Mouse (Mus musculus): ENCODE measurements around the gene Ccdc175.

Ccdc175 gene

GRCm38 (mm10) chr12:72184929-72185328 lies at the start of gene Ccdc175:
Gene Ccdc175 (minus strand): TSS chr12:72185029.
- DNase-seq (ENCODE audit: low read depth), result no peak

DNA sequence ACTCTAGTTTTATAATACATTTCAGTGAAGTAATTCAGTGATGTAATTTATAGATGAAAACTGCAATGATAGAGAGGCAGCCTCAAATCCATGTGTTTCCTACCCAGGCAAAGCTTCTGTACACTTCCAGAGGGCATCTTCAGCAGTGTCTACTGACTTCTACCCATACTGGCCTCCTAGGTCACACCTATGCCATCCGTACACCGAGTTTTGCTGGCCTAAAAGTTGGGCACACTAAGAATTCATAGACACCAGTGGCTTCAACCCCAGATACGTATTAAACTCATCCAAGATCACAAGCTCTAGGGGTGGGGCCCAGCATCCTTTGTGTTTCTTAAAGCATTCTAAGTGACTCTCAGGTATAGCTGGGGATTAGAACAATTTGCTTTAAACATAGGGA lies 49.3 kb upstream of the Ccdc175 start:
- DNase-seq (ENCODE audit: low read depth), result no peak

- DNase-seq (ENCODE audit: low read depth), result no peak
Measured at GRCm38 (mm10) chr12:72232826-72233790, 48.3 kb upstream of the Ccdc175 start.

- no peak for DNase-seq (ENCODE audit: low read depth)
Measured at GRCm38 (mm10) chr12:72232176-72232575, 47.3 kb upstream of the Ccdc175 start.

DNA sequence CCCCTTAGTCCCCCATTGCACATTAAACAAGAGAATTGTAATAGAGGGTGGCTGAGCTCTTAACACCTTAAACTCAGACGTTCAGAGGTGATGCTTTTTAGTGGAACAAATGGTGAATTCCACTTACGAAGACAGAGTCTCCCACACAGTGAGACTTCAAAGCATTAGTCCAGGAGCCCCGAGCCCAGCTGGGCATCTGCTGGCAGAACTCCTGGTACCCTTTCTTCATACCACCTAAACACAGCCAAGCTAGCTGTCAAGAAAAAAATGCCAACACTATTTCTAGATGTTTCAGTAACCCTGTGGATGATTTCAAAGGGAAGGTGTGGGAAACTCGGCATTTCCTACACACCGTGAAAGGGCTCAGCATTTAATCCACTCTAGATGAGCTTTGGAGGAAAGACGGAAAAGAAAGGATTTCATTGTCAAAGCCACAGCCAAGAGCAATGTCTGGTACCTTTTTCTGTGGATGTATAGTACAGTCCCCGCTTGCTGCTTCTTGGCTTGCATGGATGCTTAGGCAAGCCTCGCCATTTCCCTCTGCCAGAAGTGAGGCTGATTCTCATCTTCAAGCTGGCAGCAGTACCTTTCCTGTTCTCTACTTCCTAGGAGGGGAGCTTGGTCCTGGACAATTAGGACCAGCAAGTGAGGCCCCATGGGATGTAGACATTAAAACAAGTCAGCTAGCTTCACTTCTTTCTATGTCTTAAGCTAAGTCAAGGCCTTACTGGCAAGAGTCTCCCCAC lies 44.8 kb upstream of the Ccdc175 start:
- no peak for DNase-seq (ENCODE audit: low read depth)

DNA sequence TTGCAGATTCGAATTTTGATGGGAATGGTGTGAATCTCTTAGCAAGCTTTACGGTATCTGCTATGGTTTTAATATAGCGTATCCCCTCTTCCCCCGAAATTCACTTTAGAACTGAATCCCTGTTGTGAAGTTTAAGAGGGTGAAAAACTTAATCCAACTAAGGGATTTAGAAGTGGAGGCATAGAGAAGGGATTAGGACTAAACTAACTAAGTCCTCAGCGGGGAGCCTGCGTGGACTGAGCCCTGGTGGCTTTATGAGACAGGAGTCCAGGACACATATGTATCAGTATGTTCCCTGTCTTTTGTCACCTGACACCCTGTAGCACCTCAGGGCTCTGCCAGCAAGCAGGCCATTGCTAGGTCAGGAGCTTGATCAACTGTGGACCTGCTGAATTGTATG lies 42.9 kb upstream of the Ccdc175 start:
- no peak for DNase-seq (ENCODE audit: low read depth)

GRCm38 (mm10) chr12:72225371-72225770 lies 40.5 kb upstream of the Ccdc175 start:
- DNase-seq (ENCODE audit: low read depth), result no peak

DNA sequence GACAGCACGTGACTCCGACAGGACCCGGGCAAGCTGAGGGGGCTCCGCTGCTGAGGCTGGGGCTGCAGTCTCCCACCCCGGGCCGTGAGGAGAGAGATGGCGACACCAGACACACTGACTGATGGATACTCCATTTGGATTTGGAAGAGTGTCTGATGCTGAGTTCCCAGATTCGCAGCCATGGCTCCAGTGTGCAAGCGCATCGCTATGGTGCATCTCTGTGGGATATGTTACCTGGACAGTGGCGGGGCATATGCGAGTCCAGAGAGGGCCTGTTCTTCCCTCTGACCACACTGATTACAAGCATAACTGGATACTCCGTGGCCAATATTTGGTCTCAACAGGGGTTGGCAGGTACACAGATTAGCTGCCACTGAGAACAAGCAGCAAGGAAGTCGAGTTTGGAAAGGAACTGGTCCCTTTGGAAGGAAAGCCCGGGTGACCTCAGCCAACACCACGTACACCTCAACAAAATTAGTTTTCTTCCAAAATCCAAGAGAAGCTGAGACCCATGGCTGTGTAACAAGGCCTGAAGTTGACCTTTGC lies 38.8 kb upstream of the Ccdc175 start:
- DNase-seq (ENCODE audit: low read depth), result no peak

DNA sequence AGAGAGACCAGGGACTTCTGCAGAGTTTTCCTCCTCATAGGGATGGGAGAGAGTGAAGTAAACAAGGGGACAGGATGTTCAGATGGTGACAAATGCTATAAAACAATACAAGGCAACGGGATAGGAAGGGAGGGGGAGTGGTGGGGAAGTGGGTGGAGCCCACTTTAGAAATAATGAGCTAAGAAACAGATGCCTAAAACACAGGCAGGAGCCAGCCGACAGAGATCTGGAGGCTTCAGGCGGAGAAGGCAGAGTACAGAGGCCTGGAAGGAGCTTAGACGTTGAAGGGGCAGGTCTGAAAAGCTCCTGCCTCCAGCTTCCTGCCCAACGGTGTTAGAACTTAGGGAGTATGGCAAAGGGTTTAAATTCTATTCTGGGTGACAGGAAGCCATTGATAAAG lies 28.7 kb upstream of the Ccdc175 start:
- DNase-seq (ENCODE audit: low read depth), result no peak

DNA sequence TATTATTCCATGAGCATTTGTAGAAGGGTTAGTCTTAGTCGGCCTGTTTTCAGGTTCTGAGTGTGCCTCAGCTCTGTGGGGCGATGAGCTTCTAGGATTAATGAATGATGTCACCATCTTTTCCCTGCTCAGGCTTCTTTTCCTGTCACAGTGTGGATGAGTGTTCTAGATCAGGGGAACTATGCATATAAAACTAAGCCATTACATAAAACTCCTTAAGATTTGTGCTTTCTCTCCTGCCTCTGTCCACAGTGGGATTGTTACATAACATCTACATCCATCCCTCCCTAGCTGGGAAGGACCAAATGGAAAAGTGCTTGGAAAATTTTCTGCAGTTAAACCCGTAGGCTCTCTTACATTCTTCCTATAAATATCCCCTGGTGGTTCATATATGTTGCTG lies 16.0 kb upstream of the Ccdc175 start:
- no peak for DNase-seq (ENCODE audit: low read depth)

DNA sequence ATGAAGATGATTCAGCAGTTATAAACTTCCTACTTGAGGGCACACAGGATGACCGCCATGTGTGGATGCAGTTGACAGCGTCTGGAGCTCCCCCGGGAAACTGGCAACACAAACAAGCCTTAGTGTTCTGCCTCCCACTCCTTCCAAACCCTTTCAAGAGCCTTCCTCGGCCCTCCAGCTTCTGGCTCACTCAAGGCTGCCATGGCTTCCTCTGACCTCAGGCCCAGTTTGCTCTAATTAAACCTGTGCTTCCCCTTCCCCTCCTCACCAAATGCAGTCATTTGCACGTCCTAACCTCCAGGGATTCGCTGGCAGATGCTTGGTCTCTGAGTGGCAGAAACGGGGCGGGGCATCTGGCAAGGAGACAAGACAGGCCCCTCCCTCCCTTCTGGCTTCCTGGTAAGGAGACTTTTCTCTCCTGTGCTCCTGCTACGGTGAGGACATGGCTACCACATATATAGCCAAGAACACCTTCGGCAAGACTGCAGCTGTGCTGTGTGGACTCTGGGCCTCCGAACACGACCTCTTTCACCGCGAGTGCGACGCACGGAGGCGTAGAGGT lies 13.2 kb upstream of the Ccdc175 start:
- DNase-seq (ENCODE audit: low read depth), result no peak

DNA sequence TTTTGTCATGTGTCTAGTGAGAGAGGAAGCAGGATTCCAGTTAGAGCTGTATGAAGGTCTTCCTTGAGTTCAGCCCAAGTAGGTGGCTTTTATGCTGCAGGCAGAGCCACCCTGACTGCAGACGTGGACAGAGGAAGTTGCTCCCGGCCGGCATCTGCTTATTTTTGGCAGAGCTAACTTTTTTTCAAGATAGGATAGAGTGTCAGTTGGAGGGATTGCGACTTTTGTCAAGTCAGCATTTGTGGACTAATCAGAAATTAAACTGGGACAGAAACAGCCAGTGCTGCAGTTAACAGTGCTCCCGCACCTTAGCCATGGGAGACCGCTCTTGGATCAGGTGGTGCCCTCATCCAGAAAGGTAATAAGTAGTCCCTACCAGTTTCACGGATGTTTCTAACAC lies 12.6 kb upstream of the Ccdc175 start:
- no peak for DNase-seq (ENCODE audit: low read depth)

GRCm38 (mm10) chr12:72179561-72179960 lies 5.3 kb downstream of the Ccdc175 start:
- no peak for DNase-seq (ENCODE audit: low read depth)

GRCm38 (mm10) chr12:72178322-72178721 lies 6.5 kb downstream of the Ccdc175 start:
- no peak for DNase-seq (ENCODE audit: low read depth)

GRCm38 (mm10) chr12:72158421-72158820 lies 26.4 kb downstream of the Ccdc175 start:
- DNase-seq (ENCODE audit: low read depth), result no peak

DNA sequence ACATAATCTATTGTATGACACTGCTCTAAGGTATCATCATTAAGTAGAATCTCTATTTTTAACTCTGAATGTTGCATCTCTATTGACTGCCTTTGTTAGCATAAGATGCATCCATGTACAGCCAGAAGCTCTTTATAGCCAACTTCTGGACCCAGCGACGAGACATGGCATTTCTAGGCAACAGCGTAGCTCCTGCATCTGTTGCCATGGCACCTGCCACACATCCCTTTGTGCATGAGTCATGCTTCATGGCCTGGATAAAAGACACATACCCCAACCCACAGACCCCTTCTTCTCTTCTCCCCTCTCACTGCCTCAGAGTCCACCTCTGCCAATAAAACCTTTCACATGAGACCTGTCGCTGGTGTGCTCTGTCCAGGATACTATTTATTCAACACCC lies 34.0 kb downstream of the Ccdc175 start:
- DNase-seq (ENCODE audit: low read depth), result no peak

- no peak for DNase-seq (ENCODE audit: low read depth)
Measured at GRCm38 (mm10) chr12:72129203-72129602, 55.6 kb downstream of the Ccdc175 start.

- DNase-seq (ENCODE audit: low read depth), result no peak
Measured at GRCm38 (mm10) chr12:72115686-72116345, 69.0 kb downstream of the Ccdc175 start.

DNA sequence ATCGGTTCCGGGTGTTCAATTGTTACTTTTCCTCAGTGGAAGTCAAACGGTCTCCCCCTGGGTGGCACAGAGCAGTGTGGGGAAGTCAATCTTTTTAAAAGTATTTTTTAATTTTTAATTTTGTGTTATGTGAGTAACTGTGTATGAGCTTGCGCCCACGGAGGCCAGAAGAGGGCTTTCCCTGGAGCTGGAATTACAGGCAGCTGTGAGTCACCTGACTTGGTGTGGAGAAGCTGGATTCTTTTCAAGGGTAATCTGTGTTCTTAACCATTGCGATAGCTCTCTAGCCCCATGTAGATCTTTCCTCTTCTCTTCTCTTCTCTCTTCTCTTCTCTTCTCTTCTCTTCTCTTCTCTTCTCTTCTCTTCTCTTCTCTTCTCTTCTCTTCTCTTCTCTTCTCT lies 69.7 kb downstream of the Ccdc175 start:
- no peak for DNase-seq (ENCODE audit: low read depth)

GRCm38 (mm10) chr12:72104525-72105281 lies 80.1 kb downstream of the Ccdc175 start:
- DNase-seq (ENCODE audit: low read depth), result peak; percentile 81

- DNase-seq (ENCODE audit: low read depth), result no peak
Measured at GRCm38 (mm10) chr12:72104027-72104426, 80.8 kb downstream of the Ccdc175 start.
